Mouse (Mus musculus) frontal cortex, postnatal 14 days (tissue): ENCODE measurements around the gene Ssh2.
"Not testable (repeated sequence)": the region's sequence is repeated elsewhere in the genome, so short reads cannot be mapped to it uniquely, and the experiment has no call there.

ENCODE experiments used
- DNase-seq, 2 experiments: peaks; one replicate each; pipeline ENCODE4 v3.0.0; 2022; ENCODE audit warnings: low spot score in 2 of 2

Ssh2 gene

GRCm38 (mm10) chr11:77348142-77348741, 132.2 kb downstream of the Ssh2 start:
- DNase-seq, result peak; percentile 58 to 74

GRCm38 (mm10) chr11:77348985-77349384, 132.9 kb downstream of the Ssh2 start:
- no peak for DNase-seq

GRCm38 (mm10) chr11:77349698-77350097, 133.6 kb downstream of the Ssh2 start:
- DNase-seq, result no peak

- DNase-seq, result no peak
Measured at GRCm38 (mm10) chr11:77355055-77355454, 139.0 kb downstream of the Ssh2 start.

GRCm38 (mm10) chr11:77357839-77358238, 141.8 kb downstream of the Ssh2 start:
- no peak for DNase-seq

GRCm38 (mm10) chr11:77363476-77363875, 147.4 kb downstream of the Ssh2 start:
- no peak for DNase-seq

GRCm38 (mm10) chr11:77364376-77364775, 148.3 kb downstream of the Ssh2 start:
- no peak for DNase-seq

- no peak for DNase-seq
Measured at GRCm38 (mm10) chr11:77365706-77366386, 149.8 kb downstream of the Ssh2 start.

GRCm38 (mm10) chr11:77367541-77368270, 151.6 kb downstream of the Ssh2 start:
- DNase-seq, result no peak

GRCm38 (mm10) chr11:77369188-77369840, 153.2 kb downstream of the Ssh2 start:
- no peak for DNase-seq

GRCm38 (mm10) chr11:77369841-77370191, 153.7 kb downstream of the Ssh2 start:
- no peak for DNase-seq

GRCm38 (mm10) chr11:77371088-77371487, 155.0 kb downstream of the Ssh2 start:
- no peak for DNase-seq

- no peak for DNase-seq
Measured at GRCm38 (mm10) chr11:77371696-77372095, 155.6 kb downstream of the Ssh2 start.

- no peak for DNase-seq
Measured at GRCm38 (mm10) chr11:77372196-77372904, 156.3 kb downstream of the Ssh2 start.

GRCm38 (mm10) chr11:77378622-77379021, 162.5 kb downstream of the Ssh2 start:
- DNase-seq, result no peak

GRCm38 (mm10) chr11:77381174-77381573, 165.1 kb downstream of the Ssh2 start:
- DNase-seq, result no peak

GRCm38 (mm10) chr11:77384151-77384550, 168.1 kb downstream of the Ssh2 start:
- DNase-seq, result no peak

- DNase-seq, result no peak
Measured at GRCm38 (mm10) chr11:77385706-77386690, 169.9 kb downstream of the Ssh2 start.

GRCm38 (mm10) chr11:77388197-77388596, 172.1 kb downstream of the Ssh2 start:
- not testable (repeated sequence) for DNase-seq

- DNase-seq, result no peak
Measured at GRCm38 (mm10) chr11:77395539-77395938, 179.5 kb downstream of the Ssh2 start.

GRCm38 (mm10) chr11:77402508-77402907, 186.4 kb downstream of the Ssh2 start:
- DNase-seq, result no peak
